ENCODE assay signal across 21 mouse cellular contexts in the genomic region with DNA sequence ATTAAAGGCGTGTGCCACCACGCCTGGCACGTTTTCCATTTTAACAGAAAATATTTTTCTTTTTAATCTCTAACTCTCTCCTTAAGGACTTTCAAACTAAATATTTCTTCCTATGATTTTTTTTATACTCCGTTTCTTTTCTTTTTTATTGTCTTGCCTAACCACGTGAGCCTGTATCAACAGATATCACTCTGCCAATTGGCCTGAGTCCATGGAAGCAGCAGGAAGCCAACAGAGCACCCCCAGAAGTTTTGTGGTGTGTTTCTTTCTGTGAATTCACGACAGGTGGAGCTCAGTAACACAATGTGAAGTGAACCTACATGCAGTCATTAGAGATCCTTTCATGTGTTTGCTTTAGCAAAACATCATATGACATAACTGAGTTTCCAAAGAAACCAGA. TPM values are rescaled to one million over a fixed set of nuclear protein-coding genes. Genes with fewer than 3 reads are reported as not detected.
DNase-seq lines count a peak whose midpoint lies in the region; ATAC-seq and TF ChIP-seq lines count a peak whose summit lies in the region.
"Had no signal": no experiment of that assay in that cellular context is flagged by ENCODE, and none has a peak within 500 bp of the region (broad histone marks: within the 10 kb centered on the region; RNA-seq: fewer than 3 reads in every experiment).

No protein-coding gene starts in this region.

- H3K4me1 ChIP-seq in lung, postnatal 0 days (ENCODE audit: insufficient read depth, low read depth, low read length), result no peaks in the 10 kb centered on the region
- H3K4me1 ChIP-seq: embryonic facial prominence, embryonic 12.5 days; forebrain, embryonic 12.5 days had no signal

- no peak overlapping the region for H3K4me2 ChIP-seq in lung, postnatal 0 days (replicated peaks; ENCODE audit: low read depth, low read length)
- H3K4me2 ChIP-seq: embryonic facial prominence, embryonic 12.5 days; forebrain, embryonic 12.5 days had no signal

- H3K9me3 ChIP-seq in lung, postnatal 0 days (ENCODE audit: low read length), result no peaks in the 10 kb centered on the region
- H3K9me3 ChIP-seq: embryonic facial prominence, embryonic 10.5 days; embryonic facial prominence, embryonic 12.5 days had no signal

- whole genome bisulfite sequencing in lung, postnatal 0 days, result 61% methylated on average over 6 of the region's 6 CpGs

- no peak overlapping the region for H3K27ac ChIP-seq in lung, postnatal 0 days (ENCODE audit: low read length)
- H3K27ac ChIP-seq: embryonic facial prominence, embryonic 10.5 days; embryonic facial prominence, embryonic 12.5 days; forebrain, embryonic 12.5 days had no signal

- intact Hi-C loops in heart, postnatal 36 days (cut with DNase I), result no loop called here

- TF ChIP-seq CTCF in lung, postnatal 0 days (IDR thresholded peaks at IDR 0.05), result no peak

- H3K36me3 ChIP-seq in lung, postnatal 0 days (ENCODE audit: insufficient read depth, low read length), result no peaks in the 10 kb centered on the region
- H3K36me3 ChIP-seq: embryonic facial prominence, embryonic 10.5 days; embryonic facial prominence, embryonic 12.5 days; forebrain, embryonic 12.5 days had no signal

- no peak overlapping the region for H3K9ac ChIP-seq in lung, postnatal 0 days (replicated peaks; ENCODE audit: low read depth)
- H3K9ac ChIP-seq: embryonic facial prominence, embryonic 12.5 days; forebrain, embryonic 12.5 days; forebrain, postnatal 0 days had no signal

- ATAC-seq in lung, postnatal 0 days, result no peak
- 0 out of 2 replicates have a peak, but pooled peaks have one; percentile 34 for ATAC-seq in megakaryocyte progenitor cell, adult 5-6 weeks (replicated peaks; ENCODE audit: poor library complexity)
- ATAC-seq: activated CD4-positive, CD25-positive, alpha-beta regulatory T cell, adult 4 months; forebrain, embryonic 14.5 days; forebrain, postnatal 0 days; Patski had no signal

- H3K4me3 ChIP-seq in lung, postnatal 0 days (ENCODE audit: low read depth, low read length), result no peak overlapping the region
- H3K4me3 ChIP-seq: embryonic facial prominence, embryonic 10.5 days; embryonic facial prominence, embryonic 12.5 days; forebrain, embryonic 12.5 days had no signal

- no peaks in the 10 kb centered on the region for H3K27me3 ChIP-seq in lung, postnatal 0 days (replicated peaks; ENCODE audit: insufficient read depth, low read length)
- H3K27me3 ChIP-seq: embryonic facial prominence, embryonic 12.5 days; forebrain, embryonic 12.5 days; Patski had no signal

- peak; percentile 73 for DNase-seq in heart, adult 11 months
- no peak for DNase-seq in heart, postnatal 36 days
- DNase-seq in lung, postnatal 36 days, result peak; percentile 16
- no peak for DNase-seq in lung, postnatal 0 days (ENCODE audit: low spot score)
- DNase-seq in layer of hippocampus, postnatal 14 days (ENCODE audit: low spot score in 2 of 2), result no peak
- no peak for DNase-seq in right cerebral cortex, postnatal 25 days
- DNase-seq: adrenal gland, adult 8-10 months; adrenal gland, postnatal 14 days; adrenal gland, postnatal 36 days; cerebellum, adult 11-12 months; cerebellum, adult 2 months; cerebellum, adult 9-10 months; cerebellum, postnatal 25 days; forebrain, postnatal 0 days had no signal

- TF ChIP-seq EP300 in lung, postnatal 0 days (IDR thresholded peaks at IDR 0.05), result no peak

RNA-seq across cellular contexts. Expression of gene Nub1, which starts 23.9 kb away (rescaled TPM):
- 10 to 100 TPM; 38.0 to 39.3 TPM for total RNA-seq in heart, postnatal 36 days (2021)
- polyA plus RNA-seq in lung, postnatal 0 days (2015; fragmentation: Nextera tagmentation; extraction: Ambion mirVana), result 33.0 and 34.5 TPM in 2 replicates
- 21.6 and 26.5 TPM in 2 replicates for total RNA-seq in megakaryocyte progenitor cell, adult 5-6 weeks (2015)
- total RNA-seq in megakaryocyte progenitor cell, adult 5-6 weeks (2017), result 33.2 and 40.2 TPM in 2 replicates
- 10 to 100 TPM; 66.5 to 67.0 TPM for total RNA-seq in layer of hippocampus, postnatal 14 days (2021)

RNA-seq across cellular contexts. Expression of gene Smarcd3, which starts 37.2 kb away (rescaled TPM):
- 10 to 100 TPM; 63.2 to 64.5 TPM for total RNA-seq in heart, postnatal 36 days (2021)
- polyA plus RNA-seq in lung, postnatal 0 days (2015; fragmentation: Nextera tagmentation; extraction: Ambion mirVana), result 8.0 and 12.1 TPM in 2 replicates
- not detected in 2 replicates for total RNA-seq in megakaryocyte progenitor cell, adult 5-6 weeks (2015)
- total RNA-seq in megakaryocyte progenitor cell, adult 5-6 weeks (2017), result 0.08 TPM in 1 of 2 replicates, not detected in the other
- 100 to 1,000 TPM; 112 to 113 TPM for total RNA-seq in layer of hippocampus, postnatal 14 days (2021)

Comparison
In these comparisons a context has a peak if more than half of its experiments do, and no peak if none do; other contexts are left out.
1. DNase-seq: peak in heart, adult 11 months (single experiment) and lung, postnatal 36 days (single experiment); none in heart, postnatal 36 days (0 of 2), lung, postnatal 0 days (single experiment), layer of hippocampus, postnatal 14 days (0 of 2) and right cerebral cortex, postnatal 25 days (single experiment).
2. RNA of gene Smarcd3, which starts 37.2 kb away (total RNA-seq): 112 to 113 TPM in layer of hippocampus, postnatal 14 days and 63.2 to 64.5 TPM in heart, postnatal 36 days; 0.08 TPM in megakaryocyte progenitor cell, adult 5-6 weeks; every median in the first group is over 10 times any median in the second.